Mouse (Mus musculus) frontal cortex, adult (tissue): ENCODE data around the gene Itgb6.

ENCODE experiments used
- ATAC-seq: cut with Nextera tagmentation; 2 replicates; pipeline ENCODE4 v1.9.2; 2017; ENCODE audit warnings: mild to moderate bottlenecking, moderate library complexity, mixed read lengths; ENCODE audit not compliant: low TSS enrichment

The Itgb6 gene

DNA sequence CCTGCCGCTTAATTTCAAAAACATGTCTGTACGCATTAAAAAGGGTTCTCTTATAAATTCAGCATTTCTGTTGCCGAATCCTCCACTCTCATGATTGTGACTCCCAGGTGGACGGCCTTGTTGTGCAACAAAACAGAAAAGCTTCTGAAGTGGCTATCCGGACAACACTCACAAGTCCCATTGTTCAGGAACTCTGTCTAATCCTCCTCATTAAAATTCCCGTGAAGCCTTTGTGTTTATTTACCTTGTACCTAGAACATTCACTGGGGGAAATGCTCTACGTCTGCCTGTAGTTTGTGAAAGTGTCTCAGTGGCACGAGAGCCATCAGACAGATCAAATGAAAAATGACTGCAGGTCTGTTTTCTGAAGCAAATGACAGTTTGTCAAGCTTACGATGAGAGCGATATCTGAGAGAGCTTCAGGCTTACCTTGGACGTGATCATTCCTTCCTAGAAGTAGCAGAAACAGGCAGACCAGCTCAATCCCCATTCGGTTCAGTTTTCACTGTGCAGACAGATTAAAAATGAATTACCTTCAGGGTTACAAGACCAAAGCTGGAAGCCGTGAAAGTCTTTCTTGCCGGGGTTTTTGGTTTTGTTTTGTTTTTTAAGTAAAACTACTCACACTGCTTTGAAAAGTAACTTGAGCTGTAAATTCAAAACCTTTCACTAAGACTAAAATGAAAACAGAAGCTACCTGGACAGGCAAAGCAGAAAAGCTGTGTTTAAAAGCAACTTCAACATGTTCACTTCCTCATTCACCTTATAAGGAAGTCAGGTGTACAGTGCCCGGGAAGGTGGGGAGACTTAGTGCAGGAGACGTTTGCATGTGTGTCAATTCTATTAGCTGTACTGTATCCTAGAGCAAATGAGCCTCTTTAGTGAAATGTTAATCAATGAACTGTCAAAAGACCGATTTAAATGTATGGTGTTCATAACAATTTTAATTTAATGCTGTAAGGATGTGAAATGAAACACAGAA lies 49.2 kb downstream of the Itgb6 start:
- ATAC-seq: no peak

DNA sequence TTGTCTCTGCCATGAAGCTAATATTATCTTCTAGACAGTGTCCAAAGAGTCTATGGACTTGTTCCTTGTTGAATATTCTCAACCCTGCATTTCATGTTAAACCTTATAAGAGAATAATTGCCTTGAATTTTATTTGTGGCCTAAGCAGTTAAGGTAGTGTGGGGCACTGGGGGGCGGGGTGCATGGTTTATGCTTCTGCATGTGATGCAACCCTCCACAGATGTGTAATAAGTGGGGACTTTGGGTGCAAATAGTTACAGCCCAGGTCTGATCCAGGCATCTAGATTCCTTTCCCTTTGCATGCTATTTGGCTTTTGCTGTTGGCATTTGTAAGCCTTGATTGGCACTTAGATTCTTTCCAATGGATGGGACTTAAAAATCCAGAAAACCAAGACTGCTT lies 51.2 kb downstream of the Itgb6 start:
- ATAC-seq: no peak

DNA sequence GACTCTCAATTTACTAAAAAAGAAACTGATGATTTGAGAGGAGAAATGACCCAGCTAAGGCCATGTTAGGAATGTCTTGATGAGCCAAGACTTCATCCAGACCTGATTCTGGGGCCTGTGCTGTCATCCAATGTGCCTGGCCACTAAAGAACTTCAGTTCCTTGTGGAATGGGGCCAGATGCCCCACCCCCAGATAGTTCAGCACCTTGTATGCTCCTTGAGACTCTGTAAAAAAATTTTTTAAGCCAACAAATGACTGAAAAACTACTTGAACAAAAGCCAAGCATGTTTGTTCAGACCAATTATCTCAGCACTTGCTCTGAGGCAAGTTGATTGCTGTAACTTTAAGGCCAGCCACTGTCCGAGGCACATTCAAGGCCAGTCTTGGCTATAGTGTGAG lies 59.4 kb downstream of the Itgb6 start:
- ATAC-seq: no peak

DNA sequence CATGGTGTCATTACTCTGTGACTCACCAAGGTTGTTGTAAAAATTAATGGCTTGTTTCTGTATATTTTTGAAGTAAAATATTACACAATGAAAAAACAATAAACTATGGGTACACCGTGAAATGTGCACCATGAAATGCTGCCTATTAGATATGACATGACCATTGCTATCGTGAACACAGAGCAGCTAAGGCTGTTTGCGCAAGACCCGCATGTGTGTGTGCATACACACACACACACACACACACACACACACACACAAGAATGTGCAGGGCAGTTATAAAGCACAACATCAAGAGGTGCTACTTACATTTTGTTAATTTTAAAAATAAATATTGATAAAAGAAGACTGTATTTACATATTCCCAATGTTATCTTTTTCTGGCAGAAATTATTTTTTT lies 62.5 kb downstream of the Itgb6 start:
- no peak for ATAC-seq

DNA sequence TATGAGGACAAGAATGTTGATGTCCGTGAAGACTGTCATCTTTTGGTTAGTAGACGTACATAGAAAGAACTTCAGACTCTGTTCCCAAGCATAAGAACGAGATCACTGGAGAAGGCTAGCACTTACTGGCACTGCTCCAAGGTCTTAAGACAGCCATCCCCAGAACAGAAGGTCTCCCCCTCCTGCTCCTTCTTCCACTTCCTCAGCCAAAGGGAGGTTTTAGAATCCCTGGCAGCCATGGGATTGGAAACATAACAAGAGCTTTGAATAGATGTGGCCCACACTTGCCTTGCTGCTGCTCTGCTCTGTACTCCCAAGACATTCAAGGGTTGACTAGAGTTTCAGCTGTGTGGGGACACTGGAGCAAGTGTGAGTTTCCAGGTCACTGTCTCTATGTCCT lies 63.5 kb downstream of the Itgb6 start:
- no peak for ATAC-seq

DNA sequence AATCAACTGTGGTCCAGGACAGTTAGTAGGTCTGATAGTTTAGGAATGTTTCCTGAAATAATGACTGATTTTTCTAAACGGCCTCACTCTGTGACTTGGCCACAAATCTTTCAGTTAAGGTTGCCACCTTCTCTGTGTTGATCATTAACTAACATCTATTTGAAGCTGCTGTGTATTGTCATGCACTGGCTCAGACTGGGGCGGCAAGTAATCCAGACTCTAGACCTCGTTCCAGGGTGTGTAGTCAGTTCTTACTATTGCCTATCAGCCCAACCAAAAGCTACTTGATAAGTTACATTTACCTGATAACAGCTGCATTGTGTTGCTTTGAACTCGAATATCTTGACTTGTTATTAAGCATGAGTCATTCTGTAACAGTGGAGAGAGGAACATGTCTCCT lies 67.6 kb downstream of the Itgb6 start:
- no peak for ATAC-seq

DNA sequence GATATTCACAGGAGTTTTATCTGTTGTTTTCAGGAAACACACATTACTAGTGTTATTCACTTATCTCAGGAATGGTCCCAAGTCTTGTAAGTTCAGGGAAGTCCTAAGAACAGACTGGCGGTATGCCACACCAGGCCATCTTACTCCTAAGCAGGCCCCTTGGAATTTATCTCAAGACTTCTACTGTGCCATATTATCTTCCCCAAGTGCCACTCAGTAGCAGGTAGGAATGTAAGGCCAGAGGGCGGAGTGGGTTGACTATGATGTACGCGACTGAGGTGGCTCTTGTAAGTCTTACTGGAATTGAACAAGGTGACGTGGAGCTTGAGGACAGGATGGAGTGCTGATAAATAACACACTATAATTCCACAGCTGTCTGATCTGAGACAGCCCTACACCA lies 72.3 kb downstream of the Itgb6 start:
- no peak for ATAC-seq

DNA sequence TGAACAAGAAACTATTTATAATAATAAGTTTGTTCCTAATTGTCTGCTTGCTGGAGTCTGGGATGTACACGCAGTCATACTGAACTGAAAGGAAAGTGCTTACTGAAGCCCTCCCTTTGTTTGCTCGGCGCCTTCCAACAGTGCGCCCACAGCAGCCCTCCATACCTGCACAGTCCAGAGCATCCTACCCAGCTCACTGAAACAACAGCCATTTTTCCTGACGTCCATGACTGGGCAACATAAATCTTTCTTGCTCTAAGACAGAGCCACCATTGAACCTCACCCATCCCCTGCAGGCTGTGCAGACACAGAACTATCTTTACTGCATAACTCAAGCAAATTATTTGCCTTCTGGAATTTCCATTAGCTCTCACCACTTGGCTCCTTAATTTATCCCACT lies 74.8 kb downstream of the Itgb6 start:
- ATAC-seq: no peak

DNA sequence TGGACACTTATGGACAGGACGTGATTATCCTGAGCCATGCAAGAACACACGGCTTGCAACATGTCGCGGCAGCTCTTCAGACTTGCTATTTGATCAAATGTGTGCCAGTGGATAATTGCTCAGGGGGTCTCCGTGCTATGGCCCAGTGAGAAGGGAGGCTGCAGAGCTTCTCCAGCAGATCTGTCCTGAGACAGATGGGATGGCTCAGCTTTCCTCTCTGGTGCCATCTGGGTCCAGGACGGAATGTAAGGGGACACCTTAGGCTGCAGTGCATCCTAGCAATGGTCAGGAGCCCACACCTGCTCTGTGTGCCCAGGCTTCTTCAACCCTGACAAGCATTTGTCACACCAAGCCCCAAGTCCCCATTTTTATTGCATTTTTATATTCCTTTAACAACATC lies 75.9 kb downstream of the Itgb6 start:
- no peak for ATAC-seq

DNA sequence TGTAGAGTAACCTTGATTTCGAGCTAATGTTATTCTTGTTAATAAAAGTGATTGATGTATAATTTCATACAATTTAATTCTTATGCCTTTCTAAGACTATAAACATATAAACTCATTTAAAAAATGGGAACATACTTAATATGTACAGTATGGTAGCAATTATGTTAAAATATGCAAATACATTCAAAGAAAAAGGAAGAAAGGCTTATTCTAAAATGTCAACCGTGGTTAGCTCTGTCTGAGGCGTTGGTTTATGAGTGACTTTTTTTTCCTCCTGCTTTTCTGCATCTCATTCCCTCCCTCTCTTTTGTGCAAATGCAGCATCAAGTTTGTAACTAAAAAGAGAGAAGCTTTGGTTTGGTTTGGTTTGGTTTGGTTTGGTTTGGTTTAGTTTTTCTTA lies 79.0 kb downstream of the Itgb6 start:
- peak; percentile 38; the same call in 1 of the 2 replicates for ATAC-seq

DNA sequence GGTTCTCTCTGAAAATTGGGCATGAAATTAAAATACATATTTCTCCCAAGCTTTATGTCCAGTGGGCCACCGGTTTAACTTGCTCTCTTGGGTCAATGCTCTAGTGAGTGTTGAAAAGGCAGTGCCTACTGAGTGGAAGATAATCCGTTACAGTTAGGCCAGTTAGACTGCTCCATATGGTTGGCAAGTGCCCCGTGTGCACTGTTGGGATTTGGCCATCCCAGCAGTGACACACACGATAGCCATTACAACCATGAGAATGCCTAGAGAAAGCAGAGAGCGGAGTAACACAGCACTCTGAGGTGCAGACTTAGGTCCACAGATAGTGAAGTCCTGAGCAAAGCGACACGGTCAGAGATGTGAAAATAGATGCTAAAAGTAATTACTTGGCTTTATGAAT lies 79.8 kb downstream of the Itgb6 start:
- no peak for ATAC-seq

DNA sequence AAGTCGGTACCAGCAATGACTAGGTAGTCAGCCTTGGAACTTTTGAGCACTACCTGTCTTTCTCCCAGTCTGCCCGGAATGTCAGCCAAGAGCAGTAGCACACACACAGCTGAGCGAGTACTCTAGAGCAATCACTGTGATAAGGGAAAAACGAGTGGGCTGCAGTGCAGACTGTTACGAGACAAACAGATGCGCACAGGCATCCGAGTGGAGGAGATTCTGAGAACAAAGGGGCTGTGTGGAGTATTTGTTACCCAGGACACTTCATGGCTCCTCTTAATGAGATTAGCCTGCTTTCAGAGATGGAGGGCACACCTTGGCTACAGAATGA lies 82.1 kb downstream of the Itgb6 start:
- ATAC-seq: no peak

DNA sequence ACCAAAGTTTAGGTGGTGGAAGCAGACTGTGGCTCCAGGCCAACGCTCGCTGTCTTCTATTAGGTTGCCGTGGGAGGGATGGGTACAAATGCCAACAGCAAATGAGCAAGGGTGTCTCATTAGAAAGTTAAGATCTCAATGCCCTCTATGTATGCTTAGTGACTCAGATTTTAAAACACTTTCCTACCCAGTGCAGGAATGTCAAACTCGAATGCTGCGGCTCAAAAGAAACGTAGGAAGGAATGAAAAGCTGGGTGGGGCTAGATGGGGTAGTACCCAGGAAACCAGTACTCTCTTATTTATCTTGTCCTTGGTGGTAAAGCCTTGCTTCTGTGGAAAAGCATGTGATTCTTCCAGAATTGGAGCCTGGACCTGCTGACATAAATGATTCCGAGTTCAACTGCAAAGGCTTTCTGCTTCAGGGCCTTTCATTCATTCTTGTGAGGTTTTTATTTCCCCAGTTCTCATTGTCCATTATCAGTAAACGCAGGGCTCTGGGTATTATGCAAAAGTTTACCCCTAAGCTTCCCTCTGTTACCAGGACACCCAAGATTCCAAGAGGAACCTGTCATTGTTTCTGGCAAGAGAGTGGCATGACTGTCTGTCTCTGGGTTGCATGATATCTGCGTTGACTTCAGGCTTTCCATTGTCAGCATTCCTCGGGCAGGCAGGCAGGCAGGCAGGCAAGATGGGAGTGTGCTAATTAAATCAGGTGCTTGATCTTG lies 82.7 kb downstream of the Itgb6 start:
- ATAC-seq: no peak

DNA sequence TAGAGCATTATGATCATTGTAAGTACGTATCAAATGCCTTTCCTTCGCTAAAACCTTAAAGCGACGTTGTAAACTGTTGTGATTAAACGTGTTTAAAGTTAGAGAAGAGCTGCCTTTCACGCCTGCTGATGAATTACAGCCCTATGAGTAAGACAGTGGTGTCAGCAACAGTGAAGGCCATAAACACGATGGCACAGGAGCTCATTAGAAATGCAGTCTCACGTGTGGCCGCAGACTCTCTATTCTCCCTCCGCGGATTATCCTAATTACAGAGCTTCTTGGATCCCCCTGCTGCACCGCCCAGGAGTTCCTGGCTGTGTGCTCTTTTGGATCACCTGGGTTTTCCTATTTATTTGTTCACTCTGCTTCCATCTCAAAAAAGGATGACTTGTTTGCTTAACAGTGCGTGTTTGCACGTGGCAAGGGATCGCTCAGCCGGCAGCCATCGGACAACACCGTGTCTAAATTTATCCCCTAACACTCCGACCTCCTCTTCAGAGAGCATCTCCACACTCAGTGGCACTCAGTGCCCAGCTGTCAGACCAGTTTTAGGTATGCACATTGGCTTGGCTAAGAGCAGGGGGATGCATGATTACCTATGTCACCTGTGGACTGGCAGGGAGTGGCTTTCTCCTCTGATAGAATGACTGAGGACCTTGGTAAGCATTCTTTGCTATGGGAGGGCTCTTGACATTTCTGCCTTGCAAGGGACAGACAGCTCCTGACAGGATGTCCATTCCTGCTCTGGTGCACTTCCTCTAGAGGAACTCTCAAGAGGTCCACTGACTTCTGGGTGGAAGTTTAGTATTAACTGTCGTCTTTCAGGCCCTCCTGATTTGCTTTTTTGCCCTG lies 85.3 kb downstream of the Itgb6 start:
- no peak for ATAC-seq

DNA sequence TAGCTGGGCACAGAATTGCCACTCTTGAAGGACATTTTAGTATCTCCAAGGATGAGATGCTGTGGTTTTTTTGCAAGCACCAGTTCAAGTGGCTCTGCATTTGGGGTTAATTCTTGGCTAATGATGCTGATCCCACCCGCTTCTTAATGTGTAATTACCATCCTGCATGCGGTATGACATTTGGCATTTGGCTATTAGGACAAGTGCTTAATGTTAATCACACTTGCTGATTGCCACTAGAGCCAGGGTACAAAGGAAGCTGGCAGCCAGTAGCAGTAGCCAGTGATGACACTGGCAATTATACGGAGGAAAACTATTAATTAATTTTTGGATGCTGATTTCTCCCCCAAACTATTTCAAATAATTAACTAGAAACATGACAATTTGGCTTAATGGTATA lies 86.0 kb downstream of the Itgb6 start:
- no peak for ATAC-seq

DNA sequence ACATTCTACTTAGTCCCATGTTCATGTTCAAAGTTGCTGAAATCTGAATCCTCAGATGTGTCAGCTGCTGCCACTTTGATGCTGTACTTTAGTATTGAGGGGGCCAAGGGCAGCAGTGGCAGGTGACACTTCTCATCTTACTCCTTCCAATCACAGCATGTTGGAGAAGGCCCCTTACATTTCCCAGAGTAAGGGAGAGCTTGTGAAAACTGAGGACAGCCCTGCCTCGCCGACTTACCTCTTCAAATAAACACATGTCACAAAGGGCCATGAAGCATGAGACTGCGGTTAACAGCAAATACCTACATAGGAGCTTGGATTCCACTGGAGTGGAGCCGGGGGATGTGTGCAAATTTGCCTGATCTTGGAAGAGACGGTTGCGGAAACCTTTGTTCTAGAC lies 86.4 kb downstream of the Itgb6 start:
- ATAC-seq: no peak

DNA sequence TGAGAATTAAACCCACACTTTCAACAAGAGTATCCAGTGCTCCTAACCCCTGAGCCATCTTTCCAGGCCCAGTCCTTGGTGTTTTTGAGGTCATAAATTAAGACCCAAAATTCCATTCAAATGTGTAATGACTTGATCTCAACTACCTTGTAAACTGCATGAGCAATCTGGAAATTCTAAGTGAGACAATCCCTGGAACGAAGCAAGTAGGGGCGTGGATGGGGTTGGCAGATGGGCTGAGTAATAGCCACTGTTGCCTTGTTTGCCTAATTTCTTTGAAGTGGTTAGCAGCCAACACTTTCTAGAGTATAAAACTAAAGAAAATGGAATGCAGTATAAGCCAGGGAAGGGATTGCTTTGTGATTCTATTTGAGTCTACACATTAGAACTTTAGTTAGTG lies 89.7 kb downstream of the Itgb6 start:
- ATAC-seq: no peak

DNA sequence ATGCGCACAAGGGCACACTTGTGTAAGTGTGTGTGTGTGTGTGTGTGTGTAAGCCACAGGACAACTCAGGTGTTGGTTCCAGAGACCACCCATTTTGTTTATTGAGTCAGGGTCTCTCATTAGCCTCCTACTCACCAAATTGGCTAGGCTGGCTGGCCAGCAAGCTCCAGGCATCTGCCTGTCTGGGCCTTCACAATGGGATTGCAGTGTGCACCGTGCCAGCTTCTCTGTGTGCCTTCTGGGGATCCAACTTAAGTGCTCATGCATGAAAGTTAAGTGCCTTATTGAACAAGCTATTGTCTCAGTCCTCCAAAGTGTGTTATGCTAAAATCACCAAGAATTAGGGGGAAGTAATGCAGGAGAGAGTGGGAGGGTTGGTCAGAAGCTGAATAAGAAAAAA lies 92.1 kb downstream of the Itgb6 start:
- ATAC-seq: no peak

DNA sequence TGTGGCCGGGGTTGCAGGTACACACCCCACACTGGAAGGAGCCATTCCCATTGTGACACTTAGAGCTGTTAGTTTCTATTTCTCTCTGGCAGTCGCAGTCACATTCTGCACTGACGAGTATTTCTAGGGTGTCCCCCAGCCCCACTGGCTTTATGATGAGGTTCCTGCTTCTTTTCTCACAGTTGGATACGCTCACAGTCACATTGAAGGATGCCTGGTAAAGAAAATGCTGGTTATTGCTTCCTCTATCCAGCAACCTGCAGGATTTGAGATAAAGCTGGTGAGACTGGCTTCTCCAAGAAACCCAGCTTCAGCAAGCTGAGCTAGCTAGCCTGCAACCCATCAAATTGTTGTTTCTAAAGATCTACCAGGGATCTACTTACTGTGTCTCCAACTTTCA lies 94.5 kb downstream of the Itgb6 start:
- no peak for ATAC-seq

DNA sequence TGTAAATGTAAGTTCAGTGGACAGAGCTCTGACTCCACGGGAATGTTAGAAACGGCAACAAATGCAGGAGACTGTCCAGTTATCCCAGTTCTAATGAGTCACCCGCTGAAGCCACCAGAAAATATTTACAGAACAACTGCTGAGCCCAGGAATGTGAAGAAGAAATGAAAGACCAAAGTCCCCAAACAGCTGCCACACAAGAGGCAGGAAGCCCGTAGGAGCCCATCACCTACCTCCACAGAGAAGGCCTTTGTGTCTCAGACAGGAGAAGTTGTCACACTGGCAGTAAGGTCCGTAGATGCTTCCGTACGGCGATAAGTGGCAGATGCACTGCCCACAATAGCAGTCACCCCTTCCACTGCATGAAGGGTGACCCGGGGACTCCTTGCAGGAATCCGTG lies 94.9 kb downstream of the Itgb6 start:
- no peak for ATAC-seq

DNA sequence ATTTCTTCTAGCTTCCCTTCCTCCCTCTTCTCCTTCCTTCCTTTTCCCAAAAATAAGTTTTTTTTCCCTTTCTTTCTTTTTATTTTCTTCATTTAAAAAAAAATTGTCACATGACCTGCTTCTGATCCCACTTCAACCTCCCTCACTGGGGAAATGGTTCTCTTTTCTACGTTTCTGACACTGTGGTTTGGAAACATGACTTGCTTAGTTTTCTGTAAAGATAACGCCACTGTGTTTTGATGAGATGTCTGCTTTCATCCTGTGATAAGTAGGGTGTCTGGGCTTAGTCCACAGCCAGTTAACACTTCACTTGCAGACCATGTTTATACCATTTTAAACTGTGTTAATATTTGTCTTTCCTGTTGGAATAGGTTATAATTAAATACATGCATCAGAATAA lies 96.7 kb downstream of the Itgb6 start:
- no peak for ATAC-seq

DNA sequence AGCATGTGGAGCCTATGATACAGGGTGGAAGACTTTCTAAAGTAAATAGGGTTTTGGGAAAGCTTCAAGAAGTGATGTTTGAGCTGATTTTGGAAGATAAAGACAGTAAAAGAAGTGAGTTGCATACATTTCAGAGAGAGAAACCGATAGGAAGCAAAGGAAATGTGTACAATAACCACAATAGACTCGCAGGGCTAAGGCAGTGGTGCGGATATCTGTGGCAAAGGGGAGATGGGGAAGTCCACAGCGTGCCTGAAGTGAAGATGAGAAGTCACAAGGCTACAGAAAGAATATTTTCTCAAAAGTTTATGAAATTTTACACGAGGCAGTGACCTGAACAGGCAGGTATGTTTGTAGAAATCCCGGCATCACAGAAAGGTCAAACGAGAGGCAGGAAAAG lies 100.3 kb downstream of the Itgb6 start:
- ATAC-seq: no peak
